10 mouse cellular contexts compared by ENCODE assay signal in genomic region chr4:32826925-32827324, GRCm38 (mm10). TPM values are rescaled to one million over a fixed set of nuclear protein-coding genes. Genes with fewer than 3 reads are reported as not detected.
DNase-seq lines count a peak whose midpoint lies in the region; ATAC-seq and TF ChIP-seq lines count a peak whose summit lies in the region.
"Had no signal": no experiment of that assay in that cellular context is flagged by ENCODE, and none has a peak within 500 bp of the region (broad histone marks: within the 10 kb centered on the region; RNA-seq: fewer than 3 reads in every experiment).

No protein-coding gene starts in this region.

- no peaks in the 10 kb centered on the region for H3K9me3 ChIP-seq in kidney, embryonic 15.5 days (replicated peaks)
- H3K9me3 ChIP-seq: neural tube, embryonic 13.5 days had no signal

- no peaks in the 10 kb centered on the region for H3K36me3 ChIP-seq in kidney, embryonic 15.5 days
- H3K36me3 ChIP-seq: neural tube, embryonic 13.5 days had no signal

- peak; percentile 35; the same call in 1 of the 2 replicates for ATAC-seq in kidney, embryonic 15.5 days (replicated peaks; ENCODE audit: low FRiP score)

- no peak overlapping the region for H3K9ac ChIP-seq in kidney, embryonic 15.5 days
- H3K9ac ChIP-seq: liver, embryonic 14.5 days; neural tube, embryonic 13.5 days had no signal

- H3K27ac ChIP-seq in kidney, embryonic 15.5 days = no peak overlapping the region
- H3K27ac ChIP-seq: liver, embryonic 14.5 days; neural tube, embryonic 13.5 days had no signal

- no peak overlapping the region for H3K4me2 ChIP-seq in kidney, embryonic 15.5 days
- H3K4me2 ChIP-seq: neural tube, embryonic 13.5 days had no signal

- TF ChIP-seq CTCF in brain, embryonic 14.5 days (IDR thresholded peaks at IDR 0.05; ENCODE audit: borderline replicate concordance, extremely low read depth, insufficient read depth, insufficient read length) = no peak

- no peak overlapping the region for H3K4me3 ChIP-seq in kidney, embryonic 15.5 days (replicated peaks)
- H3K4me3 ChIP-seq: neural tube, embryonic 13.5 days had no signal

- peaks cover 22% of the 10 kb centered on the region for H3K4me1 ChIP-seq in kidney, embryonic 15.5 days

- no peak for TF ChIP-seq POLR2A in brain, embryonic 14.5 days (IDR thresholded peaks at IDR 0.05; ENCODE audit: borderline replicate concordance, extremely low read depth, insufficient read depth, insufficient read length, poor library complexity, severe bottlenecking)

- no peaks in the 10 kb centered on the region for H3K27me3 ChIP-seq in kidney, embryonic 15.5 days
- H3K27me3 ChIP-seq: neural tube, embryonic 13.5 days; Patski had no signal

- DNase-seq in layer of hippocampus, adult 11-12 months (ENCODE audit: low spot score) = peak; percentile 24
- DNase-seq in layer of hippocampus, adult 9-10 months (ENCODE audit: low spot score) = no peak
- DNase-seq in brain, embryonic 14.5 days (ENCODE audit: low read depth) = peak; percentile 86
- peak; percentile 90 for DNase-seq in cerebellum, adult 9-10 months
- DNase-seq in thymus, postnatal 25 days = no peak
- DNase-seq in urinary bladder, adult 18-20 months (ENCODE audit: low spot score in 2 of 2) = no peak

- 43% methylated on average over 7 of the region's 7 CpGs for WGBS in kidney, embryonic 15.5 days

RNA-seq across cellular contexts. Expression of gene Lyrm2, which starts 26.9 kb away (rescaled TPM):
- polyA plus RNA-seq in brain, embryonic 14.5 days (2012; rRNA removed) = 78.9 and 84.0 TPM in 2 replicates
- polyA plus RNA-seq in kidney, embryonic 15.5 days (2015; fragmentation: Nextera tagmentation; extraction: Ambion mirVana) = 112 and 115 TPM in 2 replicates

Comparison
In these comparisons a context has a peak if more than half of its experiments do, and no peak if none do; other contexts are left out.
1. DNase-seq: peak in layer of hippocampus, adult 11-12 months (single experiment), brain, embryonic 14.5 days (single experiment) and cerebellum, adult 9-10 months (single experiment); none in layer of hippocampus, adult 9-10 months (single experiment), thymus, postnatal 25 days (single experiment) and urinary bladder, adult 18-20 months (0 of 2).